Mouse (Mus musculus): ENCODE results near the gene Cdh23. TPM values are rescaled to one million over a fixed set of nuclear protein-coding genes. Genes with fewer than 3 reads are reported as not detected.

Cdh23 gene
- total RNA-seq, 2 experiments from 2014 or later, result 2.9 to 4.5 TPM

DNA sequence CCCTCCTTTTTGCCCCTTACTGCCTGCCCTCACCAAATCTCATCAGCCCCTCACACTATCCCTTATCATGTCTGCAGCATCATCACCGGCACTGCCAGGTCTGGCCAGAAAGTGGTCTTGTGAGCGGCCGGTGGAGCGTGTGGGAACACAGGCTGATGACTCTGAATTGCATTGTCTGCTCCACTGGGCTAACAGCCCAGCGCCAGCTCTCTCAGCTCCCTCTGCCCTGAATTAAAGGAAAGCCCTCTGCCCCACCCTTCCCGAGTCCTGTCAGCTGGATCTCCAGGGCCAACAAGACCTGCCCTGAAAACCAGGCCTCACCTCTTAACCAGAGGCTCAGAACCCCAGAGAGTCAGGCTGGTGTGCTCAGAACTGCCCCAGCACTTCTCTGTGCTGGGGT, 201.2 kb downstream of the Cdh23 start:
- no peak for DNase-seq (ENCODE audit: low spot score in 2 of 2)

DNA sequence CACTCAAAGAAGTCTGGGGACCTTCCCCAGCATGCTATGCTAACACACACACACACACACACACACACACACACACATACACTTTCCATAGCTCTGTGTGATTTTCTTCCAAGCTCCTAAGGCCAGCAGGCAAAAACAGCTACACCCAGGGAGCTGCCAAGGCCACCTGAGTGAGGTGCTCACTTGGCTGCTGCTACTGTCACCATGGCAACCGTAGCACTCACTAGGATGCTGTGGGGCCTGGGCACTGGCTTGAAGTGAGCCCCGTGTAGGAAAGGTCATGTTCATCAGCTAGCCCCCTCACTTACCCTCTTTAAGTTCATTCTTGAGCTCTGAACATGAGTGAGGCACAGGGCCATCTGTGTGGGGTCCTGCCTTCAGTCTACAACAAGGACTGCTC, 204.8 kb downstream of the Cdh23 start:
- no peak for DNase-seq (ENCODE audit: low spot score in 2 of 2)

DNA sequence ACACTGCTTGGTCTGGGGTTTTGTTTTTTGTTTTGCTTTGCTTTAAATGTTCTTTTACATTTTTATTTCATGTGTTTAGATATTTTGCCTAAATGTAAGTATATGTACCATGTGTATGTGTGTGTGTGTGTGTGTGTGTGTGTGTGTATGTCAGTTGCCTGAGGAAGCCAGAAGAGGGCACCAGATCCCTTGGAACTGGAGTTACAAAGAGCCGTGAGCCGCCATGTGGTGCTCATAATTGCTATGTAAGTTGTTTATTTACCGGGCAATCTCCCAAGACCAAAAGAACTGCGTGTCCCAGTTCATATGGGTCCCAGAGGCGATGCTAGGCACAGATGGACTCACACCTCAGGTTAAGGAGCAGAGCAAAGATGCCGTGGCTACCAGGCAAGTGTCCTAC, 214.9 kb downstream of the Cdh23 start:
- no peak for DNase-seq (ENCODE audit: low spot score in 2 of 2)

DNA sequence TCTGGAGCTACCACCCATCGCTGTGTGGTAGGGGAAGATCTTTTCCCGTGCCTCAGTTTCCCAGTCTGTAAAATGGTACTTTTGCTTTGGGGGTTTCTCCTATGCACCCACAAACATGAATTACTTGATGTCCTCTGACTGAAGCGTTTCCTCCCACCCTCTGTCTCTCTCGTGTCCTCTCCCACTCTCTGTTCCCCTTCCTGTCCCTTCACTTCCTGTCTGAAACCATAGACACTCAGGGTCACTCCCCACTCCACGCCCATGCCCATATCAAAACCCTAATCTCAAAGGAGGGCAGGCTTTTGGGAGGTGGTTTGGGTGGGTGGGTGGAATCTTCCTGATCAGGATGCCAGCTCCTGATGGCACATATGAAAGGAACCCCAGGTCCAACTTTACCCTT, 221.7 kb downstream of the Cdh23 start:
- DNase-seq (ENCODE audit: low spot score in 2 of 2), result no peak

DNA sequence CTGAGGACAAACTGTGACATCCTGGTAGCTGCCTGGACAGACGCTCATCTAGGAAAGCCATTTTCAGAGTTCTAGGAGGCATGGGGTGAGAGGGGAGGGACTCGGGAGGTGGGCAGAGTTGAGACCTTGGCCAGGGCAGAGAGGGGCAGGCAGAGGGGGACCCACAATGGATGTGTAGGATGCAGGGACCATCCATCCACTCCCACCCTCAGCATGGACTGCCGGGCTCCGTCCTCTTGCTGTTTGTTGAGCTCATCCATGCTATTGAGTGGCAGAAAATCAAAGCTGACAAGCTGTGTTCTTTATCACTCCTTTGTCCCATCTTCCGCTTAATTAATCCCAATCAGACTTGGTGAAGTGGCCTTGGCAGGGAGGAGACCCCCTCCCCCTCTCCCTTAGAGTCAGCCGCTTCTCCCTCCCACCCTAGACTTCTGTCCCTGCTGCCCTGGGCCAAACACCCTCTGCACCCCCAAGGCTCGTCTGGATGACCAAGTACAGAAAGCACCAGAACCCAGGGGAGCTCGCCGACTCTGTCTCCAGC, 222.4 kb downstream of the Cdh23 start:
- no peak for DNase-seq (ENCODE audit: low spot score in 2 of 2)

DNA sequence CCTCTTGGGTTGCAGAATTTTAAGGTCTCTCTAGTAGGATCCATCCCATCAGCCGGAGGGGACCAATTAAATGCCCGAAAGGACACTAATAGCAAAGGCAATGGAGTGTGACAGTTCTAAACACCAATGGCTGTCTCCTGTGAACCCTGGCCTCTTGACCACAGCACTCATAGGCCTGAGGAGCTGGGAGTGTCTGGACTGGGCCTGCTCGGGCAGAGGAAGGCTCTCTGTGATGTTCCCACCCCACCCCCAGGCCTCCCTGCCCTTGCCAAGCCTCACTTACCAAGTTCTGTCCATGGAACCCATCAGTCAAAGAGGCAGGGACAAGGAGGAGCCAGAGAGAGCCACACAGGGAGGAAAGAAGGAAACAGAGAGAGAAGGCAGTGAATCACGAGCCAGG, 228.5 kb downstream of the Cdh23 start:
- no peak for DNase-seq (ENCODE audit: low spot score in 2 of 2)

DNA sequence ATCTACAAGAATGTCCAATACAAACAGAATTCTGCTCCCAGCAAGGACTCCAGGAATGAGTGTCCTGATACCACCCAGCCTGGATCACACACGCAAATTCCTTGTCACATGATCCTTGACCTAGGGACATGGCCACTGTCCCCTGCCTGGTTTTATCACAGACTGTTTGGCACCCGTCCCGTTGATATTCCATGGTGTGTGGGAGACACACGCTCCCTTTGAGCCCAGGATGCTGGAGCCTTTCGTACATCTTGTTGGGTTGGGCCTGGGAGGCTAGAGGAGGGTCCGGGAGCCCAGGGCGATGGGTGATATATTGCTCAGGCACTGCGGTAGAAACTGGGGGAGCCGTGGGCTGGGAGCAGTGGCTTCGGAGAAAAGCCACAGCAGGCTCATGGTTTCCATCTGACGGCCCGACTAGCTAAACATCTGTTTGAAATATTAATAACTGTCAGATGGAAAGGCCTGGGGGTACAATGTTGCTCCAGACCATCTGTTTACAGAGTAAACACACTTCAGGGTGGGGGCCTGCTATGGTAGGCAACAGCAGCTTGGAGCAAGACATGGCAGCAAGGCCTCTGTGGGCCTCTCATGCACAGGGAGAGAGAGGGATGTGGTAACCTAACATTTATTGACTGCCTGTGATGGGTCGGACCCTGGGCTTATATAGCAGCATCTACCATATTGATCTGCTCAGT, 232.2 kb downstream of the Cdh23 start:
- no peak for DNase-seq (ENCODE audit: low spot score in 2 of 2)

DNA sequence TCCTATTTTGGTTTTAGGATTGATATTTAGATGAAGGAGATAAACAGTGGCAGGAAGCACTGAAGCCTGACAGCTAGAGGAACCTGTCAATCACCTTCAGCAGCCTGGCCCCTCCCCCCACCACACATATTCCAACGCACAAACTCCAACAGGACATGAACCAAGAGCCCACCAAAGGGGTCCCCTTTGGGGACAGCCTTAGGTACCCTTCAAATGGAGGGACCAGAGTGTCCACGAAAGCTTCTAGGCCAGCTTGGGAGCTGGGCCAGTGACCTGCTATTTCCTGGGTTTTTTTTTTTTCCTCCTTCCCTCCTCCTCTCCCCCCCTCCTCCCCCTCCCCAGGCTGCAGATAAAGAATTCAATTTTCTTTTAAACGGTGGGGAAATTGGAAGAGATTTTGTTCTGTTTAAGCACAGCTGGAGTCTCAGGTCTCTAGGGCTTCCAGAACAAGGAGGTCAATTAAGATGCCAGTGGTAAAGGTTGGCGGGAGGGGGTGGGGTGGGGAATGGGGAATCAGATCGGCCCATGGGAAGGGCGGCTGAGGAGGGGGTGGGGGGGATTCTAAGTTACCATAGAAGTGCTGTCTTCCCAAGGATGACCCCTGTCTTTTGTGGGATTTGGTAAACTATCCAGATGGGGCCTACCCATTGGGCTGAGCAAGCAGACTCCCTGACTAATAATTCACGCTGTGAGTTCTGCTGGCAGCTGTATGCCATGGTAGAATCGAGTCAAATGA, 239.5 kb downstream of the Cdh23 start:
- DNase-seq (ENCODE audit: low spot score in 2 of 2), result no peak

DNA sequence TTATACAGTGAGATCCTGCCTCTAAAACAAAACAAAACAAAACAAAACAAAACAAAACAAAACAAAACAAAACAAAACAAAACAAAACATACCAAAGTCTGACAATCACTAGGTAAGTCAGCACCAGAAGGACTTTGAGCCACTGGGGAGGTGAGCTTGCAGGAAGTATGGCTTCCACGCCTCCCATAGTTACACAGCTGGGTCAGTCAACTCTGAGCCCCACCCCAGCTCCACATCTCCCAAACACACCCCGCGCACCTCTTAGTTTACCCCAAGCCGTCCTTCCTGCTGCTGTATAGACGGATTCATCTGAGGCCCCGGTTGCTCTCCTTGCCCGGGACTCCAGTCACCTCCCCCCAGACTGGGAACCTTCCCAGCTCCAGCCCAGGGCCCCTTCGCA, 241.1 kb downstream of the Cdh23 start:
- DNase-seq (ENCODE audit: low spot score in 2 of 2), result no peak

DNA sequence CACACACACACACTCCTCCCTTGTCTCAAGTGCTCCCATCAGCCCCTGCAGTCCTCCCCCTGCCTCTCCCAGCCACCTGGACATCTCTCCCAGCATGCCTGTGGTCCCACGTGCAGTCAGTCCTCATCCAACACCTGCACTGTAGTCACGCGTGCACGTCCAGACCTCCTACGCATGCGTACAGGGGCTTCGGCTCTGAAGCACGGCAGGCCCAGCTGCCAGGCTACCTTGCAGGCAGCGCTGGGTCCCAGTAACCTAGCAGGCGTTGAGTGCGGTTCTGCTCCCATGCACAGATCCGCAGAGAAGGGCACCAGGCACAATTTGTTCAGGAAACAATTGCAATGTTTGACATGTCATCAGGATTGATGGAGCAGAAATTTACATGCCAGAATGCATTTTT, 249.1 kb downstream of the Cdh23 start:
- no peak for DNase-seq (ENCODE audit: low spot score in 2 of 2)

DNA sequence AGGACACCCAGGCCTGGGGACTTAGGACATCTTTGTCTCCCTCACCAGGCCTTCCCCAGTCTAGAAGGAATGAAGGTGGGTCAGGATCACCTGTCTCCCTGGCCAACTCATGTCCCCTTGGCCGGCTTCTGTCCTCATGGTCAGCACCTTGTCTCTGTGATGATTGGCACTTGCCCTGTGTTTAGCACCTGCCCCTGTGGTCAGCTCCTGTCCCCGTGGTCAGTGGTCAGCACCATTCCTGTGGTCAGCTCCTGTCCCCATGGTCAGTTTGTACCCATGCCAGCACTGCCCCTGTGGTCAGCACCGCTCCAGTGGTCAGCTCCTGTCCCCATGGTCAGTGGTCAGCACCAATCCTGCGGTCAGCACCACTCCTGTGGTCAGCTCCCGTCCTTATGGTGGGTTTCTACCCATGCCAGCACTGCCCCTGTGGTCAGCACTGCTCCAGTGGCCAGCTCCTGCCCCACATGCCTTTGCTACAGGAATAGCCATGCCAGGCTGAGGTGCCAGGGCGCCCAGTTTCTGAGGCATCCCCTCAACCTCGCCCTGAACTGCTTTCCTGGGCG, 251.2 kb downstream of the Cdh23 start:
- DNase-seq (ENCODE audit: low spot score in 2 of 2), result peak; percentile 51 to 54

DNA sequence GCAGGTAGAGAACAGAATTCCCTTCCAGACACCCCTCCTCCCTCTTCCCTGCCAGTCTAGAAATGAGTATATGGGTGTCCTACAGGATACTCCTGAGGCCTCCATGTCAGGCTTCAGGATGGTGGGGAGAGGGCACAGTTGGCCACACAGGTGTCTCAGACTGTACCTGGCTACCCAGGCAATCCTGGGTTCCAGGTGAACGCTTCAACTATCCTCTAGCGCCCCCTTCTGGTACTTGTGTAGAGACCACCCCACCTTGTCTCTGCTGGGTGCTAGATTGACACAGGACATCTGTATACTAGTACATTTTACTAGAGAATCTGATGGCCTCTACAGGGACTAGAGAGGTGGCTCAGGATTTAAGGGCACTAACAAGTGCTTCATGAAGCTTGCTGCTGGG, 253.2 kb downstream of the Cdh23 start:
- DNase-seq (ENCODE audit: low spot score in 2 of 2), result no peak

DNA sequence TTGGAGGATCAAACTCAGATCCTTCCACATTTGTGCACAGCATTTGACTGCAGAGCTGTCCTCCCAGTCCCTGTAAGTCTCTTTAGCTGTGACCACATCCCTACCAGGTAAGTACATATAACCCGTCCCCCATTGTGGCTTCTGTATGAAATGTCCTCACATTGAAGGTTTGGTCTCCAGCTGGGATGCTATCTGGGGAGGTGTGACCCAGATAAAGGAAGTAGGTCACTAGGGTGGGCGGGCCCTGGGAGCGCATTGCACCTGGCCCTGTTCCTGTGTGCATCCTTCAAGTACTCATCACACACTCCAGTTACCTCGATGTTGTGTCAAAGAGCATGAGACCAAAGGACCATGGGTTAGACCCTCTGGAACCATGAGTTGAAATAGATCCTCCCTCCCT, 254.0 kb downstream of the Cdh23 start:
- no peak for DNase-seq (ENCODE audit: low spot score in 2 of 2)

DNA sequence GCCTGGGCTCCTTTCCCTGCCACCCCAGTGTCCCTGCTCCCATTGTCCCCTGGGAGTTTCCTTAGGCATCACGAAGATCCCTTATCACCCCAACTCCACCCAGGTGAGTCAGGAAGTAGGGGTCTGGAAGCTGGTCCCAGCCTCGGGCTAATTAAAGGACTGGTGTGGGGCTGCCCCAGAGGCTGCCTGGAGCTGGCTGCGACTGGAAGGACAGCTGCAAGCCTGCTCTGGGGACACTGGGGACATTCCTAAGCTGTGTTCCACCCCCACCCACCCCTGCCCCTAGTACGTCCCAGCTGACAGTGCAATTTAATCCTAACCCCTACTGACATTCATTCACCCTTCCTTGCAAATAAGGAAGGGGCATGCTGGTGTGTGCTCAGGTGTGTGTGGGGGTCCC, 263.6 kb downstream of the Cdh23 start:
- DNase-seq (ENCODE audit: low spot score in 2 of 2), result no peak

DNA sequence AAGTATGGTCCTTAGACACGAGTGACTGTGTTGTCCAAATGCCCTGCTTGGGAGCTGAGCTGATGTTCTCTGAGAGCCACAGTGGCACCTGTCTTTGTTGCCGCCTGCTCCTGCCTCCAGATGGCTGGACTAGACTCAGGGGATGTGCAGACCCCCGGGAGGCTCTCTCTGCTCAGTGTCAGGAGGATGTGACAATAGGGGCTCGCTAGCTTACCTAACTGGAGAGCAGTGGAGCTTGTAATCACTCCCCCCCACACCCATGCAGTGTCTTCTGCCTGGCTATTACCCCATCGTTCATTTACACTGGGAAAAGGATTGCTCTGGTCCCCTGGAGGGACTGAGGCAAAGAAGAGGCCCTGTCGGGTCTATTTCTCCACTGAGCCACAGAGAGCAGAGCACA, 265.7 kb downstream of the Cdh23 start:
- DNase-seq (ENCODE audit: low spot score in 2 of 2), result no peak

DNA sequence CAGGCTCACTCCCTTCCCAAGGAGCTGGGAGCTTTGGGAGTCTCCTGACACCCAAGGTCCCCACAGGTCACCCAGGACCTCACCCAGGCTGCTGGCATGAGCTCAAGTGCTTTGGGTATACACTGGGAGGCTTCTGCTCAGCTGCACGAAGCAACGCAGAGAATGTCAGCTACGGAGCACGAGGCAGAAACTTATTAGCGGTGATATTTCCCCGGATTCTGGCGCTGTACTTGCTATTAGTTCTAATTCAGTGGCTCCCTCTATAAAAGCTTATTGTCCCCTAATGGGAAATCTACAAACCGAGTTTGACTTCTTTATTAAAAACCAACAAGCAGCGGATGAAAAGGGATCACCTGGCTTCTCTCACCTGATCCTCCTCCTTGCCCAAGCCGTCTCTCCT, 266.3 kb downstream of the Cdh23 start:
- DNase-seq (ENCODE audit: low spot score in 2 of 2), result no peak

DNA sequence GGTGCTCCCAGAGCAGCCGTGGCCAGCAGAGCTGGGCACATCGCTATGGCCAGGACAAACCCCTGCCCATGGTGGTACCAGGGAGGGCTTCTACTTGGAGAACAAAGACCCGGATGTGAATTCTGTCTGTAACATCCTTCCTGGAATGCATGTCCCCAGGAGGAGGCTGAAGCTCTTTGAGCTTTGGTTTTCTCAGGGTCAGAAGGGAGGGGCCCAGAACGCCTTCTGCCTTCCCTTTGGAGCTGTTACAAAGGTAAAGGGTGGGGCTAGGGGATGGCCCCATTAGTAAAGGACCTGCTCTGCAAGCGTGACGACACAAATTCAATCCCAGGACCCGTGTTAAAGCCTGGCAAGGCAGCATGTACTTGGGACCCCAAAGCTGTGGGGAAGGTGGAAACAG, 273.5 kb downstream of the Cdh23 start:
- DNase-seq (ENCODE audit: low spot score in 2 of 2), result no peak

DNA sequence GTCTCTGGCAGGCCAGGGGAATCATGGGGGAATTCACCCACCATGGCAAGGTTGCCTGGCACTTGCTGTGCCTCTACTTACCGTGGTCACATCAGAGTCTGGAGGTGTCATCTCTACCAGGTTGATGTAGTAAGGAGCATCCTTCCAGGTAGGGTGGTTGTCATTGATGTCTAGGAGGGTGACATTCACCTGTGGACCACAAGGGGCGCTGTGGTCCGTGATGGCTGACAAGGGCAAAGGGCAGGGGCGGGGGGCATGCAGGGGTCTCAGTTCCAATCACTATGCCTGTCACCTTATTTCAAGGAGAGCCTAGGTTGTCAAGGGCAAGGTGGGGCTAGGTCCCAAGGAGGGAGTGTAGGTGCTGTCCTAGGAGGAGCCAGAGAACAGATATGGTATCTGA, 276.7 kb downstream of the Cdh23 start:
- DNase-seq (ENCODE audit: low spot score in 2 of 2), result no peak

DNA sequence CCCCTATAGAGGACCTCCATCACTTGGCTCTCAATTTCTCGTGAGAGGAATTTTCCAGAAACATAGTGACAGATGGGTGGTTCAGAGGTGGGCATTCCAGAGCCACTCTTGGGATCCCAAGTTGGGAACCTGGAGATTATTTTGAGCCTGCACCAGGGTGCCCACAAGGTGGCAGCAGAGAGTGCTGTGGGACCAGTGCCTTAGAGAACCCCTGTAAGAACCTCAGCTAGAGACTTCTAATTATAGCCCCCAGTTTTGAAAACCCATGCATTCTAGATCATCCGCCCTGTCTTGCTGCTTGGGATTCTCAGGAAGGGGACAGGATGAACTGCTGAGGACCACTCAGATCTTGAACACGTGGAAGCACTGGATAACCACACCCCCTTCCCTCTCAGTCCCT, 278.2 kb downstream of the Cdh23 start:
- peak; percentile 81 to 84 for DNase-seq (ENCODE audit: low spot score in 2 of 2)

DNA sequence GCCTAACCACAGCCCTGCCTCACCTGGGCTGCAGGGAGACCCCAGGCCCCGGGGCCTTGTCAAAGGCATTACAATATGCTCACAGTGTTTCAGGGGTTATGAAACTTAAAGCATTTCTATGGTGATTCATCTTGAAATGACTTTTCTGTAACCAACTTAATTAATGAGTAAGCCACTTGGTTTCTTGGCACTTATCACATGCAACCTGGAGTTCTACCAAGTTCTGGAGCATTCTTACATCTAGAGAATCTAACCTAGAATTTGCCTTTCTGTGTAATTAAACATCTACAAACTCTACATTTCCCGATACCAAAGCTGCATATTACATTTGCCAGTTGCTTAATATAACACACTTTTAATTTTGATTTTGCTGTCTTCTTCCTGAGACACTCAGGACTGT, 279.2 kb downstream of the Cdh23 start:
- no peak for DNase-seq (ENCODE audit: low spot score in 2 of 2)

DNA sequence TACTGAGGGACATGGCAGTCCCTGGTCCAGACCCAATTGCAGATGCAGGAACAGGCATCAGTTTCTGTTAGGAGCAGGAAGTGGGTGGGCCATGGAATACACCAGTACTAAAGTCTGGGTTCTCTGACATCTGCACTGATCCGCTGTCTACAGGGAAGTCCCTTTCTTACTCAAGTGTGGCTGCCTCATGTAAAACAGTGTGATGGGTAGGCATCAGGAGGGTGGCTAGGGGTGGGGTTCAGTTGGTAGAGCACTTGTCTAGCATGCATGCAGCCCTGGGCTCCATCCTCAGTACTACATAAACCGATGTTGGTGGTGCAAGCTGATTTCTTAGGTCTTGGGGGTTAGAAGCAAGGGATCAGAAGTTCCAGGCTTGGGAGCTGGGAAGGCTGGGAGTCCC, 282.5 kb downstream of the Cdh23 start:
- no peak for DNase-seq (ENCODE audit: low spot score in 2 of 2)

DNA sequence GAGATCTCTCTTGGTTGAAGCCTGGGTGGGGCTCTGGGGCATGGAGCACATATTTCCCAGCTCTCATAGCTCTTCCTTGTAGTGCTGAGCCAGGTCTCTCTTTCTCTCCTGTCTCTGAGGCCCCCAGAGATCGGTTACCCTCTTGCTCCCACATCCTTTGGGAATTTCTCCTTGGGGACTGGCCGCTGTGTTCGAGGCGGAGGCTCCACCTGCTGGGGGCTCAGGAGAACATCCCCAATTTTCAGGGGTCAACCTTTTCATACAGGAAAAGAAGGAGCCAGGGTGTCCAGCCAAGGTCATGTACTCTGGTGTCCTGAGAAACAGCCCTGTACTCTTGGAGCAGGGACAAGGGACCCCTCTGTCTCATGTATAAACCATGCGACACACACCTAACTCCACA, 284.5 kb downstream of the Cdh23 start:
- DNase-seq (ENCODE audit: low spot score in 2 of 2), result peak in 1 of 2 experiments; percentile 37

DNA sequence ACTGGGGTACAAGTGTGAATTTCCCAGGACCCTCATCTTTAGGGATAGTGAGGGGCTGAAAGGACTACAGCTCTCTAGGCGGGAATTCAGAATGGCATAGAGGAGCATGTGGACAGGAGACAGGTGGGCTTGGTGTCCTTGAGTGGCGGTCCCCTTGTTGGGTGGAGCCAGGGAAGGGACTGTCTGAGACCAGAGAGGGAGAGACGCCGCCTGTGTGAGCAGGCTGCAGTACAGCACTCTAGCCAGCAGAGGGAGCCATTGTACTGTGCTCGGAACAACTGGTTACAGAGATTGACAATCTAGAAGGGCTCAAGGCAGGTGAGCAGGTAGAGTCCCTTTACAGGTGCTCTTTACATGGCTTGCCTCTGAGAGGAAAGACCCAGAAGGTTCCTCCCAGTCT, 288.5 kb downstream of the Cdh23 start:
- peak; percentile 81 for DNase-seq (ENCODE audit: low spot score in 2 of 2)
